Mouse (Mus musculus) intestine, embryonic 14.5 days (tissue): Measurements from ENCODE around the gene Msl3l2. TPM values are rescaled to one million over a fixed set of nuclear protein-coding genes. Genes with fewer than 3 reads are reported as not detected.

Source experiments
- ATAC-seq: fragments of 200-750 bp; cut with Nextera tagmentation; replicated peaks from 2 replicates; pipeline ENCODE4 v1.8.0; 2017; ENCODE audit warnings: low read depth, moderate number of reproducible peaks, moderate TSS enrichment, moderate library complexity; ENCODE audit not compliant: low FRiP score, low TSS enrichment
- DNase-seq: peaks from one replicate; pipeline ENCODE4 v3.0.0-alpha.2; 2018; ENCODE audit warnings: low spot score
- H3K27ac ChIP-seq: fragments of 300-500 bp; sonication (generic); 2 replicates; pipeline ENCODE4 v1.5.1; 2014; ENCODE audit warnings: low read depth, mild to moderate bottlenecking, control low read depth
- H3K27me3 ChIP-seq: fragments of 300-500 bp; sonication (generic); replicated peaks from 2 replicates; pipeline ENCODE4 v1.6.1; 2014; ENCODE audit warnings: low read length, control low read depth; ENCODE audit not compliant: control insufficient read depth, insufficient read depth
- H3K36me3 ChIP-seq: fragments of 300-500 bp; sonication (generic); 2 replicates; pipeline ENCODE4 v1.6.1; 2014; ENCODE audit warnings: low read length, control low read depth; ENCODE audit not compliant: control insufficient read depth, insufficient read depth
- H3K4me1 ChIP-seq: fragments of 300-500 bp; sonication (generic); replicated peaks from 2 replicates; pipeline ENCODE4 v1.6.1; 2014; ENCODE audit warnings: low read length, control low read depth, mixed read lengths; ENCODE audit not compliant: control insufficient read depth, insufficient read depth
- H3K4me2 ChIP-seq: fragments of 300-500 bp; sonication (generic); 2 replicates; pipeline ENCODE4 v1.6.1; 2014; ENCODE audit warnings: low read length
- H3K4me3 ChIP-seq: fragments of 300-500 bp; sonication (generic); 2 replicates; pipeline ENCODE4 v1.5.1; 2014; ENCODE audit warnings: low read depth, low read length, control low read depth, mixed read lengths
- H3K9ac ChIP-seq: fragments of 300-500 bp; sonication (generic); 2 replicates; pipeline ENCODE4 v1.6.1; 2014; ENCODE audit warnings: mild to moderate bottlenecking, low read length
- H3K9me3 ChIP-seq: fragments of 300-500 bp; sonication (generic); 2 replicates; pipeline ENCODE4 v1.6.1; 2016; ENCODE audit warnings: low read length, control low read depth; ENCODE audit not compliant: control insufficient read depth
- WGBS: fragments of 180-500 bp; shearing (Covaris S2); extraction: QIAGEN DNeasy Blood & Tissue Kit; methylation state at CpG from one replicate; pipeline ENCODE4 v1.1.7; 2014; 5-methylcytosine and 5-hydroxymethylcytosine counted together
- polyA plus RNA-seq: library from polyadenylated mRNA; unstranded; fragments of >200 nt; fragmentation: Nextera tagmentation; extraction: Ambion mirVana; gene quantifications from 2 replicates; pipeline ENCODE4 v1.2.1, GENCODE M21; 2014

Gene Msl3l2
- polyA plus RNA-seq, 1 experiment from 2014 or later: 5.9 TPM

GRCm38 (mm10) chr10:56156956-56157355 is 50.2 kb downstream of the Msl3l2 start:
- Histone ChIP-seq H3K27ac (no peak overlapping the region), H3K4me3 (no peak overlapping the region), H3K27me3 (no peaks in the 10 kb centered on the region), H3K9ac (no peak overlapping the region), H3K4me2 (no peak overlapping the region), H3K4me1 (no peaks in the 10 kb centered on the region), H3K36me3 (no peaks in the 10 kb centered on the region), H3K9me3 (no peaks in the 10 kb centered on the region)
- 95% methylated on average over 3 of the region's 3 CpGs for WGBS
- ATAC-seq: no peak
- DNase-seq: no peak

GRCm38 (mm10) chr10:56158207-56158606 is 51.5 kb downstream of the Msl3l2 start:
- Histone ChIP-seq H3K4me3 (no peak overlapping the region), H3K36me3 (no peaks in the 10 kb centered on the region), H3K4me2 (no peak overlapping the region), H3K27me3 (no peaks in the 10 kb centered on the region), H3K4me1 (no peaks in the 10 kb centered on the region), H3K27ac (no peak overlapping the region), H3K9me3 (no peaks in the 10 kb centered on the region), H3K9ac (no peak overlapping the region)
- DNase-seq (no peak), ATAC-seq (no peak)
- WGBS: 83% methylated on average over 3 of the region's 3 CpGs

- Histone ChIP-seq H3K27ac (no peak overlapping the region), H3K4me2 (no peak overlapping the region), H3K27me3 (no peaks in the 10 kb centered on the region), H3K4me1 (no peaks in the 10 kb centered on the region), H3K4me3 (no peak overlapping the region), H3K9ac (no peak overlapping the region), H3K36me3 (no peaks in the 10 kb centered on the region), H3K9me3 (no peaks in the 10 kb centered on the region)
- 79% methylated on average over 2 of the region's 2 CpGs for WGBS
- no peak for DNase-seq
- ATAC-seq: no peak
Measured at GRCm38 (mm10) chr10:56158748-56159147, 52.0 kb downstream of the Msl3l2 start.

GRCm38 (mm10) chr10:56164411-56164810 is 57.7 kb downstream of the Msl3l2 start:
- Histone ChIP-seq H3K4me3 (no peak overlapping the region), H3K36me3 (no peaks in the 10 kb centered on the region), H3K9me3 (no peaks in the 10 kb centered on the region), H3K4me2 (no peak overlapping the region), H3K4me1 (no peaks in the 10 kb centered on the region), H3K27ac (no peak overlapping the region), H3K9ac (no peak overlapping the region), H3K27me3 (no peaks in the 10 kb centered on the region)
- ATAC-seq: no peak
- 58% methylated on average over 3 of the region's 3 CpGs for WGBS
- DNase-seq: no peak

- 92% methylated on average over 4 of the region's 4 CpGs for WGBS
- H3K4me1 ChIP-seq: no peaks in the 10 kb centered on the region
- H3K9ac ChIP-seq: no peak overlapping the region
- H3K9me3 ChIP-seq: no peaks in the 10 kb centered on the region
- H3K27ac ChIP-seq: no peak overlapping the region
- H3K27me3 ChIP-seq: no peaks in the 10 kb centered on the region
- no peak overlapping the region for H3K4me3 ChIP-seq
- H3K36me3 ChIP-seq: no peaks in the 10 kb centered on the region
- DNase-seq (no peak), ATAC-seq (no peak)
- no peak overlapping the region for H3K4me2 ChIP-seq
Measured at GRCm38 (mm10) chr10:56165758-56166157, 59.0 kb downstream of the Msl3l2 start.

Other genes starting within 250 kb of the Msl3l2 start
- gene Tbc1d32, start 121.8 kb downstream of the Msl3l2 start, polyA plus RNA-seq: 3.5 and 3.8 TPM in 2 replicates